Mouse (Mus musculus) ES-E14 (cell line): ENCODE data around the gene Myt1l. TPM values are rescaled to one million over a fixed set of nuclear protein-coding genes. Genes with fewer than 3 reads are reported as not detected.

Source experiments
- DNase-seq: peaks from one replicate; pipeline ENCODE4 v3.0.0-alpha.2; 2013; ENCODE audit warnings: low read depth, low spot score
- H3K27ac ChIP-seq: 2 replicates; pipeline ENCODE4 v1.5.1; 2012; ENCODE audit warnings: low read depth, mild to moderate bottlenecking, low read length, moderate library complexity, mixed read lengths; ENCODE audit not compliant: poor library complexity, insufficient read depth, severe bottlenecking
- H3K36me3 ChIP-seq: 2 replicates; pipeline ENCODE4 v1.6.1; 2012; ENCODE audit warnings: mild to moderate bottlenecking, low read length, moderate library complexity, mixed read lengths; ENCODE audit not compliant: control insufficient read depth, poor library complexity, insufficient read depth, severe bottlenecking
- H3K4me1 ChIP-seq, 2 experiments: fragments of 150-350 bp in 1 of 2; sonication (generic) in 1 of 2; 2 replicates each; pipeline ENCODE4 v1.6.1; 2012; ENCODE audit warnings: low read length in 2 of 2, mild to moderate bottlenecking in 1 of 2, mixed read lengths in 1 of 2; ENCODE audit not compliant: control insufficient read depth in 2 of 2, insufficient read depth in 2 of 2, poor library complexity in 1 of 2
- H3K4me3 ChIP-seq, 2 experiments: fragments of 150-350 bp in 1 of 2; sonication (generic) in 1 of 2; 2 replicates each; pipeline ENCODE4 v1.5.1; 2012; ENCODE audit warnings: low read length in 2 of 2, low read depth in 1 of 2, mild to moderate bottlenecking in 1 of 2, mixed read lengths in 1 of 2; ENCODE audit not compliant: insufficient read depth in 1 of 2, poor library complexity in 1 of 2, severe bottlenecking in 1 of 2
- H3K9ac ChIP-seq: 2 replicates; pipeline ENCODE4 v1.6.1; 2012; ENCODE audit warnings: low read depth, mild to moderate bottlenecking, low read length, mixed read lengths; ENCODE audit not compliant: poor library complexity, insufficient read depth, severe bottlenecking
- H3K9me3 ChIP-seq: fragments of 150-350 bp; sonication (generic); 2 replicates; pipeline ENCODE4 v1.6.1; 2012; ENCODE audit warnings: low read depth, mild to moderate bottlenecking, low read length; ENCODE audit not compliant: control insufficient read depth, insufficient read depth
- CHD2 ChIP-seq: IDR thresholded peaks from 2 replicates; pipeline ENCODE4 v1.6.1; 2014; ENCODE audit warnings: mild to moderate bottlenecking, low read depth, low read length, inconsistent platforms
- HCFC1 ChIP-seq: IDR thresholded peaks from 2 replicates; pipeline ENCODE4 v1.6.1; 2012; ENCODE audit warnings: low read length, inconsistent platforms, borderline replicate concordance; ENCODE audit not compliant: insufficient read depth
- MAFK ChIP-seq: IDR thresholded peaks from 2 replicates; pipeline ENCODE4 v1.6.1; 2014; ENCODE audit warnings: mild to moderate bottlenecking, low read depth, low read length, inconsistent platforms; ENCODE audit not compliant: insufficient read depth
- ZC3H11A ChIP-seq: IDR thresholded peaks from 2 replicates; pipeline ENCODE4 v1.6.1; 2012; ENCODE audit warnings: low read depth, mild to moderate bottlenecking, inconsistent platforms, low read length, borderline replicate concordance
- ZNF384 ChIP-seq: IDR thresholded peaks from 2 replicates; pipeline ENCODE4 v1.6.1; 2012; ENCODE audit warnings: low read depth, low read length, inconsistent platforms
- in situ Hi-C, 2 experiments: fragments of 600-800 bp; cut with MboI; formaldehyde crosslinking; loops; one replicate each; pipeline ENCODE4 v1.15.1; 2025; ENCODE audit warnings: low sequenced_read_pairs in 2 of 2, inconsistent platforms in 1 of 2; ENCODE audit not compliant: unreplicated experiment in 2 of 2
- total RNA-seq: library from RNA; depleted of rRNA; stranded (reverse); fragments of 300-350 nt; gene quantifications from 2 replicates; pipeline ENCODE4 v1.2.3, GENCODE M21; 2012

Gene Myt1l
- total RNA-seq, 1 experiment, result 0.27 TPM

DNA sequence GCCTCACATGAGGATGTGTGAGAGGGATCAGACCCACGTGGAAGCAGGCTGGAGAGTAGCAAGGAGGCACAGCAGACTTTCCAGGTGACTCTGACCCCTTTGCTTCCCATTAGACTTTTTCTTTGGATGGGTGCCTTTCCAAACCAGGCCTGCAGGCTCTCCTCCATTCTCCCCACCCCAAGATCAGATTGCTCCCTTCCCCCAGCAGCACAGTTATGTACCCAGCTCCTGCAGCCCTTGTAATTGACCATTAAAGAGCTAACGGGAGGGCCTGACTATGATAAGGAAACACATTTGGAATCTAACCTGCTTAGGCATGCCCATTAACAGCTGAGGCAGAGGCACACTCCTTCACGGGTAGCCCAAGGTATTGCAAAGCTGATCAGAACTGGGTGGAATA is 17.9 kb downstream of the Myt1l start:
- TF ChIP-seq HCFC1, result no peak
- no peak for DNase-seq
- Histone ChIP-seq H3K4me1 (no peaks in the 10 kb centered on the region), H3K4me3 (no peak overlapping the region), H3K36me3 (no peaks in the 10 kb centered on the region), H3K9me3 (no peaks in the 10 kb centered on the region), H3K27ac (no peak overlapping the region), H3K9ac (no peak overlapping the region)
- in situ Hi-C loops, result no loop called here

DNA sequence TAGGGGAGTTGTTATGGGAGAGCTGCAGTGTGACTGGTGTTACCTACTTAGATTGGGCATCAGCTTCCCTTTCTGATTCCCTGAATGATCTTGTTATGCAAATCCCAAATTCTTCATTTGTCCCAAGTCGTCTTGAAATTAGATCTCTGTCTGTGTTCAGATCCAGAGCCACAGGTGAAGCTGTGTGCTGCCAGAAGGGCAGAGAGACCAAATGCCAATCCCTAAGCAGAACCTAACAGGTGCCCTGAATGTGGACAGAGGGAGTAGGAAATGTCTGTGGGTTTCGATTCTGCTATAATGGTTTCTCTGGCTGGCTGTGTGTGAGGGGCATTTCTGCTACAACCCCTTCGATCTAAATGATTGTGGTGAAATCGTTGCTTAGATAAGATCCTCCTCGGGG is 18.9 kb downstream of the Myt1l start:
- in situ Hi-C loops, result no loop called here
- H3K9ac ChIP-seq, result no peak overlapping the region
- no peak for DNase-seq
- TF ChIP-seq ZNF384 (no peak), HCFC1 (no peak), ZC3H11A (no peak), MAFK (no peak), CHD2 (no peak)
- no peaks in the 10 kb centered on the region for H3K9me3 ChIP-seq
- H3K4me3 ChIP-seq, result no peak overlapping the region
- H3K36me3 ChIP-seq, result no peaks in the 10 kb centered on the region
- H3K27ac ChIP-seq, result no peak overlapping the region
- no peaks in the 10 kb centered on the region for H3K4me1 ChIP-seq

DNA sequence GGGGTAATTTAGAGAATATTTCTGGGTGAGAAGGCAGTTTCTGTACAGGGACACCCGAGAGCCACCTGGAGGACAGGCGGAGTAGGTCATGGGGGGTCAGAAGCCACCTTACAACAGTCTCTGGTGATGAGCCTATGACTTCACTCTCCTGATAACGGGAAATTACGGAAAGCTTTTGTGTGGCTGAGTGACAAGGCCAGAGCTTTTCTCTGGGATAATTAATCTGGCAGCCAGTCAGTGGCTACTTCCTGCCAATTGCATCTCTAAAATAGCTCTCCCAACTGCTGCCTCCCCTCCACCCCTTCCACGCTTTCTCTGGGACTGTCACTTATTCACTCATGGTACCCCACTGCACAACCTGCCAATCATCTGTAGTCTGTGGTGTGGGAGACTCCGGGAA is 19.6 kb downstream of the Myt1l start:
- no peak overlapping the region for H3K4me3 ChIP-seq
- H3K9ac ChIP-seq, result no peak overlapping the region
- no peak for TF ChIP-seq HCFC1
- no peak for TF ChIP-seq MAFK
- no peak for TF ChIP-seq ZC3H11A
- no peak for TF ChIP-seq ZNF384
- TF ChIP-seq CHD2, result no peak
- no peaks in the 10 kb centered on the region for H3K36me3 ChIP-seq
- no peak overlapping the region for H3K27ac ChIP-seq
- H3K4me1 ChIP-seq, result no peaks in the 10 kb centered on the region
- in situ Hi-C loops, result no loop called here
- no peak for DNase-seq
- no peaks in the 10 kb centered on the region for H3K9me3 ChIP-seq

DNA sequence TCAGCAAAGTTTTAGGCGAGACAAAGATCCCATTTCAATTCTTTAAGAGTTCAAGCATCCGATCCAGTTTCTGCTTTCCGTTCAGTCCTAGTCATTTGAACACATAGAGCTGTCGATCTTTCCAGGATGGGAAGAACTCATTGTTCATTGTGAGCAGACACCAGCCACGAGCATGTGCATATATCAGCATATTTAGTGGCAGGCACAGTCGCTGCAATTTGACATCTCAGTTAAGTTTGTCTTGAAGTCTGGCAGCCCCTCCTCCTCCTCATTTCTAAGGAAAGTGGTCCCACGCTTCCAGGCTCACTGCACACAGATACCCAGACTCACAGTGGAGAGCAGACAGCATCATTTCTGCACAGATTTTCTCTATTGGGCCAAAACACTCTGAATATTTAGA is 25.0 kb downstream of the Myt1l start:
- H3K9ac ChIP-seq, result no peak overlapping the region
- in situ Hi-C loops, result no loop called here
- H3K27ac ChIP-seq, result no peak overlapping the region

DNA sequence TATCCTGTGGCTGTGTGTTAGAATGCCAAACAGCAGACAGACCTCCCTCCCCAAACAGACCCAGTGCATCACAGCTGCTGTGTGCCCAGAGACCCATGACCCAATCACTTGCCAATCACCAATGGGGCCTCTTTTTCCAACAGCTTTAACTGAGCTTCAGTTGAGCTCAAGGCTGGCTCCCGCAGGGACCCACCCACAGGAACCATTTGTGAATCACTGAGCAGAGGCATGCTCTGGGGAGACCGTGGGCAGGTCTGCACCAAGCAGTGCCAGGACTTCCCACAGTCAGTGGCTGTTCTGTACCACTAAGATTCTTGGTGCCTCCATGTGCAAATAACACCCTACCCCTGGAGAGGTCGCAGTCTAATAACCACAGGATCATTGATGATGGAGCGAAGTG is 27.5 kb downstream of the Myt1l start:
- in situ Hi-C loops, result no loop called here
- Histone ChIP-seq H3K27ac (no peak overlapping the region), H3K4me3 (no peak overlapping the region), H3K4me1 (no peaks in the 10 kb centered on the region), H3K9me3 (no peaks in the 10 kb centered on the region), H3K9ac (no peak overlapping the region), H3K36me3 (no peaks in the 10 kb centered on the region)
- no peak for DNase-seq
- no peak for TF ChIP-seq HCFC1

More for the DNA sequence above, 25.0 kb downstream of the Myt1l start:
- H3K9me3 ChIP-seq, result no peaks in the 10 kb centered on the region
- H3K4me3 ChIP-seq, result no peak overlapping the region
- TF ChIP-seq CHD2 (no peak), ZC3H11A (no peak), MAFK (no peak), HCFC1 (no peak), ZNF384 (no peak)
- H3K36me3 ChIP-seq, result no peaks in the 10 kb centered on the region
- no peaks in the 10 kb centered on the region for H3K4me1 ChIP-seq
- no peak for DNase-seq
